Mouse (Mus musculus) kidney, embryonic 16.5 days (tissue): ENCODE results near the gene Fgfr2. TPM values are rescaled to one million over a fixed set of nuclear protein-coding genes. Genes with fewer than 3 reads are reported as not detected.

ENCODE experiments used
- ATAC-seq: fragments of 200-750 bp; cut with Nextera tagmentation; 2 replicates; pipeline ENCODE4 v1.8.0; 2017; ENCODE audit warnings: moderate TSS enrichment; ENCODE audit not compliant: low FRiP score, low TSS enrichment
- H3K27ac ChIP-seq: fragments of 300-500 bp; sonication (generic); 2 replicates; pipeline ENCODE4 v1.5.1; 2014; ENCODE audit warnings: low read length
- H3K27me3 ChIP-seq: fragments of 300-500 bp; sonication (generic); 2 replicates; pipeline ENCODE4 v1.6.1; 2014; ENCODE audit warnings: low read length, control low read depth, mixed read lengths; ENCODE audit not compliant: insufficient read depth
- H3K36me3 ChIP-seq: fragments of 300-500 bp; sonication (generic); 2 replicates; pipeline ENCODE4 v1.6.1; 2014; ENCODE audit warnings: low read length, control low read depth, mixed read lengths; ENCODE audit not compliant: insufficient read depth
- H3K4me1 ChIP-seq: fragments of 300-500 bp; sonication (generic); 2 replicates; pipeline ENCODE4 v1.6.1; 2014; ENCODE audit warnings: low read length, control low read depth, mixed read lengths; ENCODE audit not compliant: insufficient read depth
- H3K4me2 ChIP-seq: fragments of 300-500 bp; sonication (generic); replicated peaks from 2 replicates; pipeline ENCODE4 v1.6.1; 2014; ENCODE audit warnings: low read depth, low read length
- H3K4me3 ChIP-seq: fragments of 300-500 bp; sonication (generic); 2 replicates; pipeline ENCODE4 v1.5.1; 2014; ENCODE audit warnings: mild to moderate bottlenecking, low read length
- H3K9ac ChIP-seq: fragments of 300-500 bp; sonication (generic); replicated peaks from 2 replicates; pipeline ENCODE4 v1.6.1; 2014; ENCODE audit warnings: low read length
- H3K9me3 ChIP-seq: fragments of 300-500 bp; sonication (generic); 2 replicates; pipeline ENCODE4 v1.6.1; 2016; ENCODE audit warnings: low read length, control low read depth
- WGBS: fragments of 180-500 bp; shearing (Covaris S2); extraction: QIAGEN DNeasy Blood & Tissue Kit; methylation state at CpG from one replicate; pipeline ENCODE4 v1.1.7; 2014; 5-methylcytosine and 5-hydroxymethylcytosine counted together
- polyA plus RNA-seq: library from polyadenylated mRNA; unstranded; fragments of >200 nt; fragmentation: Nextera tagmentation; extraction: Ambion mirVana; gene quantifications from 2 replicates; pipeline ENCODE4 v1.2.1, GENCODE M21; 2015

The Fgfr2 gene
- polyA plus RNA-seq, 1 experiment from 2014 or later = 118 TPM

DNA sequence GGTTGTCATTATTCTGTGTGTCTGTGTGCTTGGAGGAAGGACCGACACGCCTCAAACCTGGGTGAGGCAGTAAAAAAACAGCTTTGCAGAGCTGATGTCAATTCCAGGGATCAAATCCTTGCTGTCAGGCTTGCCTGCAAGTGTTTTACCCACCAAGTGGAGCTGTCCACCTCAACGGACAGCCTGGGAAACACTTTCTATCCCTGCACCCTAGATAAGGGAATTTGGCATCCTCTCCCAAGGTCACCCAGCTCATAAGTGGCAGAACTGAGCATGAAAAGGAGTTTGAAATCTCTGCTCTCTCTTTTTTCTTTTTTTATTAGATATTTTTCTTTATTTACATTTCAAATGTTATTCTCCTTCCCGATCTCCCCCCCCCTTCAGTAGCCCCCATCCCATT, 1312.2 kb downstream of the Fgfr2 start:
- WGBS = 64% methylated on average over 4 of the region's 4 CpGs
- no peak for ATAC-seq
- no peak overlapping the region for H3K9ac ChIP-seq

GRCm38 (mm10) chr7:131809584-131810181, 1313.5 kb downstream of the Fgfr2 start:
- Histone ChIP-seq H3K4me2 (no peak overlapping the region), H3K9ac (no peak overlapping the region), H3K36me3 (no peaks in the 10 kb centered on the region), H3K4me3 (no peak overlapping the region), H3K4me1 (no peaks in the 10 kb centered on the region), H3K9me3 (no peaks in the 10 kb centered on the region), H3K27ac (no peak overlapping the region), H3K27me3 (no peaks in the 10 kb centered on the region)
- 29% methylated on average over 5 of the region's 5 CpGs for WGBS
- ATAC-seq = no peak

More for the DNA sequence above, 1312.2 kb downstream of the Fgfr2 start:
- H3K36me3 ChIP-seq = no peaks in the 10 kb centered on the region
- no peak overlapping the region for H3K4me3 ChIP-seq
- H3K27ac ChIP-seq = no peak overlapping the region
- H3K9me3 ChIP-seq = no peaks in the 10 kb centered on the region
- no peaks in the 10 kb centered on the region for H3K4me1 ChIP-seq
- H3K4me2 ChIP-seq = no peak overlapping the region
- no peaks in the 10 kb centered on the region for H3K27me3 ChIP-seq

- Histone ChIP-seq H3K4me3 (no peak overlapping the region), H3K4me1 (no peaks in the 10 kb centered on the region), H3K4me2 (no peak overlapping the region), H3K27me3 (0 out of 2 replicates have a peak, but pooled peaks cover 3% of the 10 kb centered on the region), H3K36me3 (no peaks in the 10 kb centered on the region), H3K9me3 (no peaks in the 10 kb centered on the region), H3K27ac (no peak overlapping the region), H3K9ac (no peak overlapping the region)
- 25% methylated on average over 2 of the region's 2 CpGs for WGBS
- no peak for ATAC-seq
Measured at GRCm38 (mm10) chr7:131807257-131807656, 1315.9 kb downstream of the Fgfr2 start.

GRCm38 (mm10) chr7:131805525-131806202, 1317.5 kb downstream of the Fgfr2 start:
- Histone ChIP-seq H3K4me1 (peaks cover 11% of the 10 kb centered on the region), H3K9ac (no peak overlapping the region), H3K27me3 (0 out of 2 replicates have a peak, but pooled peaks cover 3% of the 10 kb centered on the region), H3K4me3 (no peak overlapping the region), H3K27ac (no peak overlapping the region), H3K36me3 (no peaks in the 10 kb centered on the region), H3K9me3 (no peaks in the 10 kb centered on the region), H3K4me2 (no peak overlapping the region)
- no peak for ATAC-seq
- WGBS = 75% methylated on average over 9 of the region's 9 CpGs

DNA sequence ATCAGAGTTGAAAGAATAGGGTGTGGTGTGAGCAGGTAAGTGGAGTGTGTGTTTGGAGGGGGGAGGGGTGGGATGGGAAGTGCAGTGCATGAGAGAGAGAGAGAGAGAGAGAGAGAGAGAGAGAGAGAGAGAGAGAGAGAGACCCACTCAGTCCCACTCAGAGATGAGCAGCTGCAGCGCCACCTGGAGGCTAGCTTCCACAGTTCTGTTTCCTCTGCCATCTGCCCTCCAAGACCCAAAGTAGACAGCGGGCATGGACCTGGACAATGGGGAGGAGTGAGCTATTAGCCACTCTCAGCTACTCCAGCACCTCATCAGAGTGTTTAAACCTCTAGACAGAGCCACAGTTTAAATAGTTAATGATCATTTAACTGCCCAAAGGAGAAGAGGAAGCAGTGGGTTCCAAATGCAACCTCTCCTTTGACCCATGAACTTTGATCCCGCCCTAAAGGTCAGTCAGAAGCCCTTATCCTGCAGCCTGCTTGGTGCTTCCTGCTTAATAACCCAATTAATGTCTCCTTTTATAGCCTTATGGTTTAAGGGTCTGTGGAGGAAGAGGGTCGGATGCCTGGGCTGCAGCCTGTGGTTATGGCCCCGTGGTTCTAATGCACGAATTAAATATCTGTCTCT, 1322.6 kb downstream of the Fgfr2 start:
- Histone ChIP-seq H3K4me3 (no peak overlapping the region), H3K9ac (no peak overlapping the region), H3K27me3 (0 out of 2 replicates have a peak, but pooled peaks cover 3% of the 10 kb centered on the region), H3K27ac (no peak overlapping the region), H3K36me3 (no peaks in the 10 kb centered on the region), H3K4me1 (peaks cover 14% of the 10 kb centered on the region), H3K9me3 (no peaks in the 10 kb centered on the region), H3K4me2 (peak overlapping the region; percentile 5; the same call in 1 of the 2 replicates)
- 11% methylated on average over 6 of the region's 6 CpGs for WGBS
- peak; percentile 67 for ATAC-seq

DNA sequence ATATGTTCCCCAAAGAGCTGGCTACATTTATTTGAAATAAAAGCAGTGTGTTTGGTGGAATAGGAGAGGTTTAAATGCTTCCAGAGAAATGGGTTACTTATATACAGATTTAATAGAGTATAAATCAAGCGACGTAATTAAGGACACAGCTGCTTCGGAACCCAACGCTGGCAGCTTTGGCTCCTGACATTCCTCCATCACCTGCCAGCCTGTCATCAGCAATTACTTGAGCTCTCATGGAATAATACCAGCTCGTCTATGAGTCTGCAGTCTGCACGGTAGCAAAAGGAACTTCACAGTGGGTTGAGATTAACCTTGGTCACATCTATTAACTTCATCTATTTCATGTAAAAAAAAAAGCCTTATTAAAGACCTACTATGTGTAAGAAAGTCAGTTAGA, 1326.0 kb downstream of the Fgfr2 start:
- H3K9ac ChIP-seq = no peak overlapping the region
- H3K27me3 ChIP-seq = no peaks in the 10 kb centered on the region
- no peak overlapping the region for H3K27ac ChIP-seq
- WGBS = 64% methylated on average over 6 of the region's 6 CpGs
- H3K4me3 ChIP-seq = no peak overlapping the region
- H3K4me1 ChIP-seq = peaks cover 14% of the 10 kb centered on the region
- H3K9me3 ChIP-seq = no peaks in the 10 kb centered on the region
- no peak overlapping the region for H3K4me2 ChIP-seq
- no peaks in the 10 kb centered on the region for H3K36me3 ChIP-seq
- no peak for ATAC-seq

- Histone ChIP-seq H3K27me3 (no peaks in the 10 kb centered on the region), H3K36me3 (no peaks in the 10 kb centered on the region), H3K4me2 (no peak overlapping the region), H3K9me3 (no peaks in the 10 kb centered on the region), H3K9ac (no peak overlapping the region), H3K4me1 (no peaks in the 10 kb centered on the region), H3K27ac (no peak overlapping the region), H3K4me3 (no peak overlapping the region)
- no peak for ATAC-seq
- 63% methylated on average over 10 of the region's 10 CpGs for WGBS
Measured at GRCm38 (mm10) chr7:131788595-131789206, 1334.4 kb downstream of the Fgfr2 start.

DNA sequence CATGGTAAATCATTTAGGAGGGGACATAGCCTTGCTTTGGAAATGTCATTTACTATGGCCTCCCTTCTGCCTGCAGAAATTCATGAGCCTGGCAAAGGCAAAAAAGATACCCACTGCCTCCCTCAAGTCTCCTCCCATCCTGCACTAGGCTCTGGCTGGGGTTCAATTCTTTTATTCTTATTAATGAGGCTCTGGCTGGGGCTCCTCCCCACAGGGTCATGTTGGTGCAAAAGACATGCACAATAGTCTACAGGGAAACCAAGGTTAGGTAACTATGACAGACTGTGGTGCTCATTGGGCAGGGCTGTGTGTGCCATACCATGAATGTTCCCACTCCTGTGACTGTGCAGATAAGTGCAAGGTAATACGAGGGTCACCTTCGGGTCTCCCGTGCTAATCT, 1337.4 kb downstream of the Fgfr2 start:
- Histone ChIP-seq H3K36me3 (no peaks in the 10 kb centered on the region), H3K4me3 (no peak overlapping the region), H3K4me2 (no peak overlapping the region), H3K27me3 (no peaks in the 10 kb centered on the region), H3K9me3 (no peaks in the 10 kb centered on the region), H3K4me1 (no peaks in the 10 kb centered on the region), H3K27ac (no peak overlapping the region), H3K9ac (no peak overlapping the region)
- ATAC-seq = no peak
- WGBS = 89% methylated on average over 3 of the region's 3 CpGs

- H3K36me3 ChIP-seq = no peaks in the 10 kb centered on the region
- no peak overlapping the region for H3K4me3 ChIP-seq
- H3K27ac ChIP-seq = no peak overlapping the region
- no peak for ATAC-seq
- WGBS = 61% methylated on average over 24 of the region's 24 CpGs
- H3K9ac ChIP-seq = no peak overlapping the region
- peaks cover 19% of the 10 kb centered on the region for H3K27me3 ChIP-seq
- 0 out of 2 replicates have a peak overlapping the region, but pooled peaks have one; percentile 18 for H3K4me2 ChIP-seq
- no peaks in the 10 kb centered on the region for H3K9me3 ChIP-seq
- peaks cover 28% of the 10 kb centered on the region for H3K4me1 ChIP-seq
Measured at GRCm38 (mm10) chr7:131778271-131778985, 1344.7 kb downstream of the Fgfr2 start.
